Mouse (Mus musculus) thymus, adult 2 months (tissue): ENCODE results near the gene Gm44973.

ENCODE experiments used
- CTCF ChIP-seq: fragments of 200-500 bp; IDR thresholded peaks from 2 replicates; pipeline ENCODE4 v1.5.1; 2012; ENCODE audit warnings: mild to moderate bottlenecking, control low read depth, low read length, moderate library complexity, borderline replicate concordance; ENCODE audit not compliant: control insufficient read depth, poor library complexity, insufficient read depth; ENCODE audit errors: extremely low read depth
- POLR2A ChIP-seq: fragments of 200-500 bp; IDR thresholded peaks from 2 replicates; pipeline ENCODE4 v1.6.1; 2012; ENCODE audit warnings: mild to moderate bottlenecking, low read length, control low read depth, moderate library complexity; ENCODE audit not compliant: control insufficient read depth, poor library complexity, insufficient read depth; ENCODE audit errors: extremely low read depth

- TF ChIP-seq POLR2A, result no peak
- no peak for TF ChIP-seq CTCF
These were observed 23.6 kb downstream of the Gm44973 start for GRCm38 (mm10) chr7:5038940-5039339.
